Mouse (Mus musculus) frontal cortex, postnatal 10 days (tissue): Measurements from ENCODE around the gene Itsn2.
"Not testable (repeated sequence)": the region's sequence is repeated elsewhere in the genome, so short reads cannot be mapped to it uniquely, and the experiment has no call there.

Source experiments
- DNase-seq, 2 experiments: peaks; one replicate each; pipeline ENCODE4 v3.0.0; 2022; ENCODE audit warnings: low spot score in 2 of 2, mixed read lengths in 1 of 2

The Itsn2 gene

GRCm38 (mm10) chr12:4598666-4599428 is 6.4 kb downstream of the Itsn2 start:
- DNase-seq: no peak

DNA sequence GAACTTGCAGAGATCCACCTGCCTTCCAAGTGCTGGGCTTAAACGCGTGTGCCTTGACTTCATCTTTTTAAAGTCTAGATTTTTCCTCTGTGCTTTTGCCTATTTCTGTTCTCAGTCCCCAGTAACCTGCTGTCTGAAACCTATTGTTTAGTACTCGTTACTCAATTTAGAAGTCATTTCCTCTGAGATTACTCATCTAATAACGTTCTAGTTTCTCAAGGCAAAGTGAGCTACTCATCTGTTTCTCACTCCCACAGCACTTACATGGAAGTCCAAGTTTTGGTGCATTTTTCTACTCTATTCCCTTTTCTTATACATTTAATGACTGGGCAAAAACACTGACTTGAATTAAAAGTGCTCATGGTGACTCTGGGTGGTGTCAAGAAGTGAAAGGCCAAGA is 7.3 kb downstream of the Itsn2 start:
- DNase-seq: no peak

- no peak for DNase-seq
Measured at GRCm38 (mm10) chr12:4606625-4607024, 14.2 kb downstream of the Itsn2 start.

- no peak for DNase-seq
Measured at GRCm38 (mm10) chr12:4614722-4615121, 22.3 kb downstream of the Itsn2 start.

GRCm38 (mm10) chr12:4624201-4624600 is 31.8 kb downstream of the Itsn2 start:
- no peak for DNase-seq

DNA sequence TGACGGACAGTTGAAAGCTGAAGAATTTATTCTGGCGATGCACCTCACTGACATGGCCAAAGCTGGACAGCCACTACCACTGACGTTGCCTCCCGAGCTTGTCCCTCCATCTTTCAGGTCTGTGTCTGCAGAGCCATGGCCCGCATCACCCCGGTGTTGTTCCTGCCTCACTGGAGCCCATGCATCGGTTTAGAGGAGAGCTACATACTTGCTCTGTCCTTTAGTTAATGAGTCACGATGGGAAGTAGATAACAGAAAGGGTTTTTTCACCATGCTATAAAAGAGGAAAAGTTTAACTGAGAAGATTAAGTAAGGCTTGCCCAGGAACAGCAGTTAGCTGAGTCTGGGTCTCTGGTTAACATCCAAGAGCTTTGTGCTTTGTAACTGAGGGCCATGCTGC is 40.5 kb downstream of the Itsn2 start:
- DNase-seq: no peak

DNA sequence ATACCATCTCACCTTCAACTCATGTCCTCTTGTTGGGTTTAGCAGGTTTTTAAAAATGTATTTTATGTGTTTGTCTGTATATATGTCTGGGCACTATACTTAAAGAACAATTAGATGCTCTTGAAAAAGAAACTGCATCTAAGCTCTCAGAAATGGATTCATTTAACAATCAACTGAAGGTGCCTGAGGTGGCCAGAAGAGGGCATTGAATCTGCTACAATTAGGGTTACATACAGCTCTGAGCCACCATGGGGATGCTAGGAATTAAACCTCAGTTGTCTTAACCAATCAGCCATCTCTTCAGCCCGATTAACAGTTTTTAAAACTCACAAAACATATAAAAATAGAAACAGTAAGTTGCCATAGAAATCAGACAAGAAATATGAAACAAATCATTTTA is 46.0 kb downstream of the Itsn2 start:
- DNase-seq: no peak

DNA sequence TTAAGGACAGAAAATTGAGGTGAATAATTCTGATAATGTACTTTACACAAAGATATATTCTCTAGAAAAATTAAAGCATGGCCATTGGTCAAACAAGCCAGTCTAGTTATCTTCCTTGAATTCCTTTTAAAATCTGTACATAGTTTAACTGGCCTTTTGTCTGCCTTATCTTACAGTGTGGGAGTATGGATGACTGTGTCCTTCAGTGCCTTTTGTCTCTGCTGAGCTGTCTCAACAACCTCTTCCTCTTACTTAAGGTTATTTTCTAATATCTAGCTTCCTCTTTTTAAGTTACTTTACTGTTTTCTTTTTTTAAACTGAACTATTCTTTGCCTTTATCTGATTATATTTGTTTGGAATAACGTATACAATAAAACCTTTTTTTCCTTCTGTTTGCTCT is 48.3 kb downstream of the Itsn2 start:
- DNase-seq: no peak

DNA sequence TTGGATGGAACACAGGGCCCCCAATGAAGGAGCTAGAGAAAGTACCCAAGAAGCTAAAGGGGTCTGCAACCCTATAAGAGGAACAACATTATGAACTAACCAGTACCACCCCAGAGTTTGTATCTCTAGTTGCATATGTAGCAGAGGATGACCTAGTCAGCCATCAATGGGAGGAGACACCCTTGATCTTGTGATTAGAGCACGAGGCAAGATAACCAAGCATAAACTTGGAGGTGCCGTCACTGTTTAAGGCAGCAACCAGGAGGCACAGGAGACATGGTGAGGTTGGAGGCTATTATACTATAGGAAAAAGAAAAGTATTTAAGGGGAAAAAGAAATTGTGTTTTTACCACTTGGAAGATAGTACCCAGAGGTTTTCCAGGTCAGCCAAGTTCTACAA is 64.4 kb downstream of the Itsn2 start:
- DNase-seq: no peak

- DNase-seq: no peak
Measured at GRCm38 (mm10) chr12:4664929-4665674, 72.7 kb downstream of the Itsn2 start.

- DNase-seq: no peak
Measured at GRCm38 (mm10) chr12:4665675-4666037, 73.2 kb downstream of the Itsn2 start.

DNA sequence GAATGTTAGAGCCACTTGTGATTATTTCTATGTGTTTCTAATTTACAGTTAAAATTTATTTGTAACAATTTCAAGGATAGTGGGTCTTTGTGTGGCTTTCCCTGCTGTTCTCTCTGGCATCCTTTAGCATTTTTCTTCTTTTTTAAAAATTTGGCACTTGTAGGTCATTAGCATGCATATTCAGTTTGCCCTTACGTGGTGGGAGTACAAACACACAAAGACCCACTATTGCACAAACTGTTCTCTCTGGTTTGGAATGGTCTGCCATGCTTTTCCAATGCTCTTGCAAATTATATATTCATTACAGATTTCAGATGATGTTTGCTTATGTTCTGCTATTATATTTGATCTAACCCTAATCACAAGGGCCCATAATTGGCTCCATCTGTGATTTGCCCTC is 83.9 kb downstream of the Itsn2 start:
- DNase-seq: no peak

GRCm38 (mm10) chr12:4679971-4680370 is 87.5 kb downstream of the Itsn2 start:
- DNase-seq: peak; percentile 18 to 57

DNA sequence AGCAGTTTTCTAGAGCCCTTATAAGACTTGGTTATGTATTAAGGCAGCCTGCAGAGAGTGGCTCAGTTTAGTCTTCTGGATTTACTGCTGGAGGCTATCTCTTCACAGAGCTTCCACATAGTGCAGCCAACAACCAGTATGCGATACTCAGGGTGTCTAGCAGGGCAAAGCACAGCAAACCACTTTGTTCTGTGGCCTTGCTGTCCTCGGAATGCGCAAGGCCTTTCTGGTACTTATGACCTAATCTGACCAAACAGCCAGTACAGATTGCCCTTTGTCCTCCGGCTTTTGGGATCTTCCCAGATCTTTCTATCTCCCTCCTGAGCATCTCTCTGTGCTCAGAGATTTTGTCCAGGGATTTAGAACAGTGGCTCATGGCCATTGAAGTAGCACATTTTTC is 93.0 kb downstream of the Itsn2 start:
- DNase-seq: no peak

- no peak for DNase-seq
Measured at GRCm38 (mm10) chr12:4688386-4688785, 95.9 kb downstream of the Itsn2 start.

DNA sequence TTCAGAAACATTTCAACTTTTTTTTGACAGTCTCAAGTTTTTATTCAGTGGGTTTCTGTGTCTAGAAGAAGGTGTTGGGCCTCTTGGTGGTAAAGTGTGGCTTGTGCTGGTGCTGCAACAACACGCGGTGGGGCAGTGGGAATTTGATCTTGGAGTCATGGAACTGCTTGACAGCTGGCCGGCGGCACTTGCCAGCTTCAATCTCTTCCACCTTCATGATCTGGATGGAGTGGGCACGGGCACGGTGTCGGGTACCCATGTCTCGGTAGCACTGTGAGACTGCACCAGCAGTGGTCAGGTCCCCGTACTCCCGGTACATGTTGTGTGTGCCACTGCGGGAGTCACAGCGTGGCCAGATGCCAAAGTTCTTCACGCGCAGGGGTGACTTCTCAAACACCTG is 96.9 kb downstream of the Itsn2 start:
- DNase-seq: no peak

DNA sequence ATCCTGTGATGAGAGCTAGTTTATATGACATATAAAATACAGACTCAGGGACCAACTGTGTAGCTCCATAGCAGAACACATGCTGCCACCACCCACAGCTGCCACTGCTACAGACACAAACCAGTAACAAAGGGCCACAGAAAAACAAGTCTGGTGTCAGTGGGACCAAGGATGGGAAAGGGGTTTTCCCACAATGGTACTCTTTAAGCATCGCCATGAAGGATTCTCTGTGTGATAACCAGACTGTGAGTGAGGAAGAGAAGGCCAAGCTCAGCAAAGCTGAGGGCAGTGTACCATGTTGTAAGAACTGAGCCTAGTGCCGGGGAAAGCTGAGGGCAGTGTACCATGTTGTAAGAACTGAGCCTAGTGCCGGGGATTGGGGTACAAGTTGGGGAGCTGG is 98.8 kb downstream of the Itsn2 start:
- no peak for DNase-seq

DNA sequence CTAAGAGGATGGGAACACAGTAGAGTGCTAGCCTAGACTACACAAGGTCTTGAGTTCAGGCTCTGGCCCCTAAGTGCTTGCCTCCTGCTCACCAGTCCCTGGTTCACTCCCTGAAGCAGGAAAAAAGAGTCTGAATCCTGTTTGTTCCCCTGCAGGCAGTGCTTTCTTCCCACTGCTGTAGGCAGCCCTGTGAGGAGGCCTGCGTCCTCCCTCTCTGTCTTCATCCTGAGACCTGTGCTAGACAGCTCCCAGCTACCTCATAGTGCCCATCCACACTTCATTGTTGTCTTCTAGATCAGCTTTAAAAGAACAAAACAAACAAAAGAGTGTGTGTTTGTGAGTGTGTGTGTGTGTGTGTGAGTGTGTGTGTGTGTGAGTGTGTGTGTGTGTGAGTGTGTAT is 102.1 kb downstream of the Itsn2 start:
- no peak for DNase-seq

- not testable (repeated sequence) for DNase-seq
Measured at GRCm38 (mm10) chr12:4705626-4706025, 113.2 kb downstream of the Itsn2 start.

GRCm38 (mm10) chr12:4706175-4706574 is 113.7 kb downstream of the Itsn2 start:
- no peak for DNase-seq

- DNase-seq: peak in 1 of 2 experiments; percentile 4
Measured at GRCm38 (mm10) chr12:4706901-4707300, 114.5 kb downstream of the Itsn2 start.

DNA sequence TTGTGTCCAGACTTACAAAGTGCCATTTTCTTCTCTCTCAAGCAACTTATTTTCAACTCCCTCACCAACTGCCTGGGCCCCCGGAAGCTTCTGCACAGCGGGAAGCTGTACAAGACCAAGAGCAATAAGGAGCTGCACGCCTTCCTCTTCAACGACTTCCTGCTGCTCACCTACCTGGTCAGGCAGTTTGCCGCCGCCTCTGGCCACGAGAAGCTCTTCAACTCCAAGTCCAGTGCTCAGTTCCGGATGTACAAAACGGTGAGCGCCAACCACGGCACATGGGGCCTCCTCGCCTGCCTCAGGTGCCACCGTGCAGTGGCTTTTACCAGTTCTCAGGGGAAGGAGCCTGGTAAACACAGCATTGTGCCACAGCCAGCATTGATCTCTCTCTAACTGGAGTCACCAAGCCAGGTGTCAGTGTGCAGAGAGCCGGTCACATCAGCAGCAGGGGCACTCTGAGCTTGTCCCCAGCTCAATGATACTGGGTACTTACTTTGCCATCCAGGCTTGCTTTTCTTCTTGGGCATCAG is 115.1 kb downstream of the Itsn2 start:
- DNase-seq: peak in 1 of 2 experiments; percentile 2

DNA sequence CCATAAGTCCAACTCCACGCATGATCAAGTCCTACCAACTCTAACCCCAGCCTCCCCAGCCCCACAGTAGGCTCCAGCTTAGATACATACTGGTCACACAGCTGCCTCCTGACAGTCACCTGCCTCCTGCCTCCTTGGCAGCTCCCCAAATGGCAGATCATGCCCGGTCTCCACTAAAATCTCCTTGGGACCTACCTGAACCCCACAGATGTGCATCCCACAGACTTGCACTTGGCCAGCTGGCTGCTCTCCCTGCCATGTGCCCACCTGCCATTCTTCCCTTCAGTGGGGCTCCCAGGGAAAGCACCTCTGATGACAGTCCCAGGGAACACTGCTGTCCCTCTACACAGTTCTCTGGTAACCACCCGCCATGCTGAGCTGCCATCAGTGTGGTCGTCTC is 115.9 kb downstream of the Itsn2 start:
- peak in 1 of 2 experiments; percentile 5 for DNase-seq
